27 mouse cellular contexts compared by ENCODE assay signal in the genomic region with DNA sequence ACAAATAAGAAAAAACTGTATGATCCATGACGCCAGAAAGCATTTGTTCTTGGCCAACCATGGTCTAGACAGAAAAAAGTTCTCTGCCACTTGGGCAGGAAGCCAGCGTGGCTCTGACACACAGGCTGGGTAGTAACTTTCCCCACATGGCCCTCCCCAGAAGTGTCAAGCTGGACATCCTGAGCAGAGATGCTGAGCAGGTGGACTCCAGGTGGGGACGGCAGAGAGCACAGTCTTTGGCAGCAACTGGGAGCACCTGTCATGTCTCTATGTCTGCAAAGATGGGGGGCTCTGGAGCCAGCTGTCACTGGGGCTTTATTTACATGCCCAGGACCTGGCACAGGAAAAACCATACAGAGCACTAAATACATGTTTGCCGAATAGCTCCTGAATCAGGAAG. TPM values are rescaled to one million over a fixed set of nuclear protein-coding genes. Genes with fewer than 3 reads are reported as not detected.
"Had no signal": no experiment of that assay in that cellular context is flagged by ENCODE, and none has a peak within 500 bp of the region (broad histone marks: within the 10 kb centered on the region; RNA-seq: fewer than 3 reads in every experiment).

No protein-coding gene starts in this region.

- H3K9me3 ChIP-seq: heart, embryonic 13.5 days; heart, embryonic 15.5 days; hindbrain, embryonic 10.5 days; hindbrain, embryonic 12.5 days; intestine, embryonic 15.5 days; limb, embryonic 10.5 days; limb, embryonic 12.5 days; liver, embryonic 13.5 days; liver, embryonic 15.5 days had no signal

- ATAC-seq: hindbrain, embryonic 16.5 days; inflammation-experienced regulatory T-cells, adult 6 months; intestine, embryonic 15.5 days; intestine, postnatal 0 days had no signal

- H3K4me1 ChIP-seq: heart, embryonic 13.5 days; heart, embryonic 15.5 days; hindbrain, embryonic 12.5 days; intestine, embryonic 15.5 days; liver, embryonic 13.5 days; liver, embryonic 15.5 days had no signal

- H3K36me3 ChIP-seq: heart, embryonic 13.5 days; heart, embryonic 15.5 days; hindbrain, embryonic 10.5 days; hindbrain, embryonic 12.5 days; intestine, embryonic 15.5 days; limb, embryonic 10.5 days; limb, embryonic 12.5 days; liver, embryonic 13.5 days; liver, embryonic 15.5 days had no signal

- H3K27me3 ChIP-seq: heart, embryonic 15.5 days; hindbrain, embryonic 12.5 days; intestine, embryonic 15.5 days; liver, embryonic 13.5 days had no signal

- DNase-seq: gastrocnemius, adult 2 months; gastrocnemius, postnatal 10 days; gastrocnemius, postnatal 25 days; heart, postnatal 4 days; kidney, adult 18-20 months; kidney, adult 8-10 months; kidney, postnatal 10 days; kidney, postnatal 25 days; kidney, postnatal 4 days; liver; liver, embryonic 13.5 days had no signal

- H3K9ac ChIP-seq: heart, embryonic 13.5 days; heart, embryonic 15.5 days; hindbrain, embryonic 12.5 days; hindbrain, embryonic 14.5 days; intestine, embryonic 15.5 days; limb, embryonic 12.5 days; liver, embryonic 13.5 days; liver, embryonic 15.5 days had no signal

- H3K4me2 ChIP-seq: heart, embryonic 11.5 days; heart, embryonic 13.5 days; heart, embryonic 15.5 days; hindbrain, embryonic 12.5 days; hindbrain, embryonic 14.5 days; intestine, embryonic 15.5 days; limb, embryonic 12.5 days; liver, embryonic 13.5 days; liver, embryonic 15.5 days had no signal

- H3K27ac ChIP-seq: gastrocnemius, adult 2 months; heart, embryonic 13.5 days; heart, embryonic 15.5 days; hindbrain, embryonic 10.5 days; hindbrain, embryonic 12.5 days; hindbrain, embryonic 14.5 days; intestine, embryonic 15.5 days; layer of hippocampus, adult 2 months; left cerebral cortex, adult 2 months; limb, embryonic 10.5 days; limb, embryonic 12.5 days; liver, embryonic 13.5 days; liver, embryonic 15.5 days had no signal

- H3K4me3 ChIP-seq: gastrocnemius, adult 2 months; heart, embryonic 13.5 days; heart, embryonic 15.5 days; hindbrain, embryonic 10.5 days; hindbrain, embryonic 12.5 days; intestine, embryonic 15.5 days; layer of hippocampus, adult 2 months; left cerebral cortex, adult 2 months; limb, embryonic 10.5 days; limb, embryonic 12.5 days; liver, embryonic 13.5 days; liver, embryonic 15.5 days had no signal

RNA-seq across cellular contexts. Expression of a gene that starts 14.3 kb away (rescaled TPM):
- total RNA-seq: granulocyte monocyte progenitor cell, adult 5-6 weeks had no signal
